Mouse (Mus musculus): ENCODE measurements around the gene Ubr3.

DNA sequence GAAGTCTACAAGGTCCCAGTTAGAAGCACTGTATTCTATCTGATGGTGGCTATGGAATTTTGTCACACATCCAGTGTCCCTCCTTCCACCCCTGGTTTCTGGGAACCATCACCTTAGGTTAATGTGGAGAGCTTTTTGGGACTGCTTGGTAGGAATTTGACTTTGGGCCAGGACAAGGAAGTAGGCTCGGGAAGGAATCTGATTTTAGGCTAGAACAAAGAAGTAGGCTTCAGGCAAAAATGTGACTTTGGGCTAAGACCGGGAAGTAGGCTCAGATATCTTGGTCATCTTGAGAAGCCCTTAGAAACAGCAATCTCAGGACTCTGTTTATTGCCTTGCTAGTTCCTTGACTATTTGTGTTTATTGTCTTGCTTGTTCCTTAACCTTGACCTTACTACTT is 8.1 kb upstream of the Ubr3 start:
- TF ChIP-seq POLR2A (IDR thresholded peaks at IDR 0.05; ENCODE audit: low read depth, low read length): no peak
- TF ChIP-seq CTCF (IDR thresholded peaks at IDR 0.05; ENCODE audit: borderline replicate concordance, insufficient read depth, low read length): no peak

All from embryonic fibroblast, embryonic 13.5 days (primary cell).